Mouse (Mus musculus) testis, adult 2 months (tissue): ENCODE results near the gene Abr. TPM values are rescaled to one million over a fixed set of nuclear protein-coding genes. Genes with fewer than 3 reads are reported as not detected.

Source experiments
- H3K27ac ChIP-seq: fragments of 200-500 bp; 2 replicates; pipeline ENCODE4 v1.5.1; 2012; ENCODE audit warnings: low read depth, low read length; ENCODE audit not compliant: control insufficient read depth, insufficient read depth
- H3K27me3 ChIP-seq: fragments of 200-500 bp; 2 replicates; pipeline ENCODE4 v1.6.1; 2012; ENCODE audit warnings: mild to moderate bottlenecking, low read length, moderate library complexity; ENCODE audit not compliant: control insufficient read depth, insufficient read depth
- H3K36me3 ChIP-seq: fragments of 200-500 bp; 2 replicates; pipeline ENCODE4 v1.6.1; 2012; ENCODE audit warnings: mild to moderate bottlenecking, low read length; ENCODE audit not compliant: control insufficient read depth, insufficient read depth
- H3K4me1 ChIP-seq: fragments of 200-500 bp; 2 replicates; pipeline ENCODE4 v1.6.1; 2012; ENCODE audit warnings: low read length; ENCODE audit not compliant: control insufficient read depth, insufficient read depth
- H3K4me3 ChIP-seq: fragments of 200-500 bp; 2 replicates; pipeline ENCODE4 v1.5.1; 2012; ENCODE audit warnings: low read depth, mild to moderate bottlenecking, low read length, moderate library complexity, mixed read lengths; ENCODE audit not compliant: control insufficient read depth
- CTCF ChIP-seq: fragments of 200-500 bp; IDR thresholded peaks from 2 replicates; pipeline ENCODE4 v1.5.1; 2012; ENCODE audit warnings: low read depth, mild to moderate bottlenecking, inconsistent platforms, low read length, moderate library complexity; ENCODE audit not compliant: control insufficient read depth, insufficient read depth, insufficient replicate concordance
- POLR2A ChIP-seq: fragments of 200-500 bp; IDR thresholded peaks from 2 replicates; pipeline ENCODE4 v1.6.1; 2012; ENCODE audit warnings: low read depth, mild to moderate bottlenecking, inconsistent platforms, low read length, moderate library complexity; ENCODE audit not compliant: control insufficient read depth
- polyA plus RNA-seq: library from polyadenylated mRNA; depleted of rRNA; stranded (reverse); fragments of >200 nt; gene quantifications from 2 replicates; pipeline ENCODE4 v1.2.3, GENCODE M21; 2012

Abr gene
- polyA plus RNA-seq, 1 experiment: 6.6 TPM

GRCm38 (mm10) chr11:76566081-76566480 is 56.0 kb downstream of the Abr start:
- Histone ChIP-seq H3K4me1 (peaks cover 9% of the 10 kb centered on the region; the same call in 1 of the 2 replicates), H3K27me3 (no peaks in the 10 kb centered on the region), H3K36me3 (no peaks in the 10 kb centered on the region), H3K4me3 (no peak overlapping the region), H3K27ac (no peak overlapping the region)
- no peak for TF ChIP-seq POLR2A
- no peak for TF ChIP-seq CTCF

DNA sequence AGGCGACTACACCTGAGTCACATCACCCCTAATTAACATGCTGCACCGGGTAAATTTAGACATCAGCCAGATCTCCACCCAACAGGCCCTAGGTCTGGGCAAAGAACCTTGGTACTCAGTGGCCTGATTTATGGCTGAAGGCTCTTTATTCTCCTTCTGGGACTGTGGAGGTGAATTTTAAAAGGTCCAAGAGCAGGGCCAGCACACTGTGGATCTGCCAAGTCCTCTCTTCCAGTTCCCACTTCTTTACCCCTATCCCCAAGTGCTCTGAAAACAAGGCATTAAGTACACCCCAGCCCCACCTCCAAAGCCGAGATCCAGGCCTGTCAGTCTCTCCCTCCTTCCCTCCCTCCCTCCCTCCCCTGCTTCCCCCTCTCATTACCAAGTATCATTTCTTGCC is 59.5 kb downstream of the Abr start:
- no peak for TF ChIP-seq POLR2A
- TF ChIP-seq CTCF: no peak
- Histone ChIP-seq H3K36me3 (no peaks in the 10 kb centered on the region), H3K27ac (no peak overlapping the region; the same call in 1 of the 2 replicates), H3K27me3 (no peaks in the 10 kb centered on the region), H3K4me3 (no peak overlapping the region), H3K4me1 (no peaks in the 10 kb centered on the region)

- Histone ChIP-seq H3K27ac (no peak overlapping the region), H3K4me1 (no peaks in the 10 kb centered on the region), H3K36me3 (no peaks in the 10 kb centered on the region), H3K27me3 (no peaks in the 10 kb centered on the region), H3K4me3 (no peak overlapping the region)
- TF ChIP-seq POLR2A (no peak), CTCF (no peak)
These were observed 59.9 kb downstream of the Abr start for GRCm38 (mm10) chr11:76562165-76562564.

DNA sequence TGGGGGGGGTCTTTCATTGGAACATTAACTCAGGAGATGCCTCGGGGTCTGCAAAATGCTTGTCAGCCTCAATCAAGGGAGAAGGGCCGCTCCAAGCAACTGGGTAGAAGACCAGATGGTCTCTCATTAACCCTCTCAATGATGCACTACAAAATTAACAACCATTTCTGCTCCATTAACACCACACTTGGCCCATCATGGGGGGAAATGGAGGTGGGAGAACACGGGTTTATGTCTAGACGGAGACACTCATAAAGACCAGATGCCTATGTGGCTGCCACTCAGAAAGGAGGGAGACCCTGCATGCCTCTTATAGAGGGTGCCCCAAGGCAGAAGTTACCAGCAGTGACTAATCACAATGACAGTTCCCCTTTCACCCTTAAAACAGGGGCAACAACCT is 64.3 kb downstream of the Abr start:
- H3K27ac ChIP-seq: no peak overlapping the region
- no peak overlapping the region for H3K4me3 ChIP-seq
- H3K36me3 ChIP-seq: no peaks in the 10 kb centered on the region
- no peaks in the 10 kb centered on the region for H3K27me3 ChIP-seq
- TF ChIP-seq POLR2A: no peak
- TF ChIP-seq CTCF: no peak
- no peaks in the 10 kb centered on the region for H3K4me1 ChIP-seq

DNA sequence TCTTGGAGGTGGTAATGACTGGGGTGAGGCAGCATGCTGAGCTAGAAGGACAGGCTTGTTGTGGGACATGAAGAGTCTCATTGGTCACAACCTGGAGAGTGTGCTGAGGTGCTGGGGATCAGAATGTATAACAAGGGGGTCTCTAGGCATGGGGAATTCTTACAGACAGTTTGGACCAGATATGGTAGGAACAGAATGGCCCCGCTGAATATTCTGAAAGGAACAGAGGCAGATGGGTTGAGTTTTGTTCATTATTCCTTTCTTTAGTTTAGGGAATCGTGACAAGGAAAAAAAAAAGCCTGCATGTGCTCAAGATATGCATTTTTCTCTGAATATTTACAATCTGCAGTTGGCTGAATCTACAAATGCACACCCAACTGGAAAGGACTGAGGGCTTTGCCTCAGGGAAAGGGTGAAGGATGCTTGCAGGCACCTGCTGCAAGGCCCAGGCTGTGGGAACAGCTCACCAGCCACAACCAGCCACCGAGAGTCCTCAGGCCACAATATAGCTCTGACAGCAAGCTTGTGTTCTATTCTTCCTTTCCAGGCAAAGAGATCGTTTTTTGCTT is 73.9 kb downstream of the Abr start:
- Histone ChIP-seq H3K27ac (peak overlapping the region; percentile 56; the same call in 1 of the 2 replicates), H3K36me3 (no peaks in the 10 kb centered on the region), H3K27me3 (no peaks in the 10 kb centered on the region), H3K4me3 (no peak overlapping the region), H3K4me1 (no peaks in the 10 kb centered on the region)
- TF ChIP-seq POLR2A: no peak
- no peak for TF ChIP-seq CTCF

- H3K27ac ChIP-seq: no peak overlapping the region
- TF ChIP-seq POLR2A (no peak), CTCF (no peak)
These were observed 74.7 kb downstream of the Abr start for GRCm38 (mm10) chr11:76547420-76547819.

GRCm38 (mm10) chr11:76546431-76546830 is 75.7 kb downstream of the Abr start:
- H3K27me3 ChIP-seq: no peaks in the 10 kb centered on the region
- no peaks in the 10 kb centered on the region for H3K4me1 ChIP-seq
- H3K4me3 ChIP-seq: no peak overlapping the region
- TF ChIP-seq POLR2A (no peak), CTCF (no peak)
- H3K27ac ChIP-seq: no peak overlapping the region
- H3K36me3 ChIP-seq: no peaks in the 10 kb centered on the region

More at GRCm38 (mm10) chr11:76547420-76547819, 74.7 kb downstream of the Abr start:
- H3K4me1 ChIP-seq: no peaks in the 10 kb centered on the region
- H3K27me3 ChIP-seq: no peaks in the 10 kb centered on the region
- H3K4me3 ChIP-seq: no peak overlapping the region
- no peaks in the 10 kb centered on the region for H3K36me3 ChIP-seq

DNA sequence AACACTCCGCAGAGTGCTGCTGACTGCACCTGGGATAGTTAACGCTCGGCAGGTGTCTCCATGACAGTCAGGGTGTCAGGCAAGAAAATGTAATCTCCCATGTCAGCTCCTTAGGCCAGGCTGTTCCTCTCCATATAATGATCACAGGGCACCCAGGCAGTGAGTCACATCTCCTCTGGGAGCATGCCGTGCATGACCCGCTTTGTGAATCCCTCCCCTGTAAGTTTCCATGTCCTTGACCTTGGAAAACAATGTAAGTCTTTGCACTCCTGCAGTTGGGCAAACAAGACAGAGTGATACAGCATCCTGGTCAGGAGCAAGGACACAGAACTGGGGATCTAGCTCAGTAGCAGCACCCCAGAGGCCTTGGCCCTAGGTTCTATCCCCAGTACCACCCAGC is 78.8 kb downstream of the Abr start:
- Histone ChIP-seq H3K27me3 (no peaks in the 10 kb centered on the region), H3K36me3 (no peaks in the 10 kb centered on the region), H3K4me3 (no peak overlapping the region), H3K27ac (0 out of 2 replicates have a peak overlapping the region, but pooled peaks have one; percentile 19), H3K4me1 (no peaks in the 10 kb centered on the region)
- TF ChIP-seq POLR2A (no peak), CTCF (no peak)
